Mouse (Mus musculus) macrophage (primary cell): Measurements from ENCODE around the gene Epb41l5. TPM values are rescaled to one million over a fixed set of nuclear protein-coding genes. Genes with fewer than 3 reads are reported as not detected.

ENCODE experiments used
- H3K27ac ChIP-seq: fragments of 350-480 bp; formaldehyde crosslinking; 2 replicates; pipeline ENCODE4 v1.9.0; 2021
- H3K36me3 ChIP-seq: fragments of 350-480 bp; formaldehyde crosslinking; 2 replicates; pipeline ENCODE4 v1.9.0; 2021; ENCODE audit errors: inconsistent target
- H3K4me3 ChIP-seq: fragments of 350-480 bp; formaldehyde crosslinking; 2 replicates; pipeline ENCODE4 v1.9.0; 2021; ENCODE audit errors: inconsistent target
- H3K79me2 ChIP-seq: fragments of 350-480 bp; formaldehyde crosslinking; 2 replicates; pipeline ENCODE4 v1.9.0; 2021; ENCODE audit errors: inconsistent target
- WGBS: methylation state at CpG from one replicate; pipeline ENCODE4 v1.1.7; 2026; ENCODE audit warnings: inconsistent platforms; ENCODE audit not compliant: missing documents; 5-methylcytosine and 5-hydroxymethylcytosine counted together
- polyA plus RNA-seq: library from polyadenylated mRNA; stranded (reverse); fragments of 250-400 nt; gene quantifications from 3 replicates; pipeline ENCODE4 v1.2.4, GENCODE M21; 2018; ENCODE audit warnings: inconsistent platforms

Epb41l5 gene
- polyA plus RNA-seq, 1 experiment from 2014 or later = 0.46 TPM

- no peak overlapping the region for H3K27ac ChIP-seq
- H3K79me2 ChIP-seq = no peaks in the 10 kb centered on the region
- 92% methylated on average over 4 of the region's 6 CpGs for WGBS
- no peak overlapping the region for H3K4me3 ChIP-seq
- H3K36me3 ChIP-seq = no peaks in the 10 kb centered on the region
Observed at GRCm38 (mm10) chr1:119637188-119638023, 11.4 kb downstream of the Epb41l5 start.

GRCm38 (mm10) chr1:119634746-119635145 lies 14.1 kb downstream of the Epb41l5 start:
- no peaks in the 10 kb centered on the region for H3K36me3 ChIP-seq
- H3K4me3 ChIP-seq = no peak overlapping the region
- H3K27ac ChIP-seq = no peak overlapping the region
- H3K79me2 ChIP-seq = no peaks in the 10 kb centered on the region
- WGBS = 88% methylated on average over 3 of the region's 3 CpGs

- no peak overlapping the region for H3K27ac ChIP-seq
- H3K79me2 ChIP-seq = no peaks in the 10 kb centered on the region
- no peak overlapping the region for H3K4me3 ChIP-seq
- no peaks in the 10 kb centered on the region for H3K36me3 ChIP-seq
- WGBS = 92% methylated on average over 1 of the region's 1 CpGs
Observed at GRCm38 (mm10) chr1:119630428-119630827, 18.4 kb downstream of the Epb41l5 start.

- H3K4me3 ChIP-seq = no peak overlapping the region
- WGBS = 93% methylated on average over 4 of the region's 4 CpGs
- no peaks in the 10 kb centered on the region for H3K79me2 ChIP-seq
- H3K27ac ChIP-seq = no peak overlapping the region
- H3K36me3 ChIP-seq = no peaks in the 10 kb centered on the region
Observed at GRCm38 (mm10) chr1:119626837-119627236, 22.0 kb downstream of the Epb41l5 start.

GRCm38 (mm10) chr1:119624444-119624843 lies 24.4 kb downstream of the Epb41l5 start:
- no peak overlapping the region for H3K27ac ChIP-seq
- no peak overlapping the region for H3K4me3 ChIP-seq
- H3K36me3 ChIP-seq = no peaks in the 10 kb centered on the region
- no peaks in the 10 kb centered on the region for H3K79me2 ChIP-seq
- WGBS = 96% methylated on average over 2 of the region's 2 CpGs

- Histone ChIP-seq H3K4me3 (no peak overlapping the region), H3K27ac (no peak overlapping the region), H3K36me3 (no peaks in the 10 kb centered on the region), H3K79me2 (no peaks in the 10 kb centered on the region)
- WGBS = 97% methylated on average over 3 of the region's 3 CpGs
Observed at GRCm38 (mm10) chr1:119605396-119605795, 43.4 kb downstream of the Epb41l5 start.

- Histone ChIP-seq H3K79me2 (no peaks in the 10 kb centered on the region), H3K27ac (no peak overlapping the region), H3K36me3 (no peaks in the 10 kb centered on the region), H3K4me3 (no peak overlapping the region)
- WGBS = 98% methylated on average over 12 of the region's 12 CpGs
Observed at GRCm38 (mm10) chr1:119602448-119602847, 46.4 kb downstream of the Epb41l5 start.

- Histone ChIP-seq H3K27ac (no peak overlapping the region), H3K36me3 (no peaks in the 10 kb centered on the region), H3K4me3 (no peak overlapping the region), H3K79me2 (no peaks in the 10 kb centered on the region)
- 39% methylated on average over 6 of the region's 6 CpGs for WGBS
Observed at GRCm38 (mm10) chr1:119598855-119599254, 49.9 kb downstream of the Epb41l5 start.

GRCm38 (mm10) chr1:119596954-119597480 lies 51.8 kb downstream of the Epb41l5 start:
- 100% methylated on average over 3 of the region's 3 CpGs for WGBS
- Histone ChIP-seq H3K4me3 (no peak overlapping the region), H3K79me2 (no peaks in the 10 kb centered on the region), H3K36me3 (no peaks in the 10 kb centered on the region), H3K27ac (no peak overlapping the region)

- Histone ChIP-seq H3K4me3 (no peak overlapping the region), H3K36me3 (no peaks in the 10 kb centered on the region), H3K27ac (no peak overlapping the region), H3K79me2 (no peaks in the 10 kb centered on the region)
- 100% methylated on average over 2 of the region's 2 CpGs for WGBS
Observed at GRCm38 (mm10) chr1:119590041-119590440, 58.8 kb downstream of the Epb41l5 start.

- Histone ChIP-seq H3K27ac (no peak overlapping the region), H3K36me3 (no peaks in the 10 kb centered on the region), H3K4me3 (no peak overlapping the region), H3K79me2 (no peaks in the 10 kb centered on the region)
- WGBS = 93% methylated on average over 2 of the region's 2 CpGs
Observed at GRCm38 (mm10) chr1:119584974-119585373, 63.8 kb downstream of the Epb41l5 start.

- Histone ChIP-seq H3K79me2 (no peaks in the 10 kb centered on the region), H3K27ac (no peak overlapping the region), H3K4me3 (no peak overlapping the region), H3K36me3 (no peaks in the 10 kb centered on the region)
- 100% methylated on average over 1 of the region's 1 CpGs for WGBS
Observed at GRCm38 (mm10) chr1:119570134-119570533, 78.7 kb downstream of the Epb41l5 start.

GRCm38 (mm10) chr1:119565531-119565930 lies 83.3 kb downstream of the Epb41l5 start:
- Histone ChIP-seq H3K4me3 (no peak overlapping the region), H3K27ac (no peak overlapping the region), H3K79me2 (no peaks in the 10 kb centered on the region), H3K36me3 (no peaks in the 10 kb centered on the region)
- 95% methylated on average over 4 of the region's 4 CpGs for WGBS

- no peaks in the 10 kb centered on the region for H3K36me3 ChIP-seq
- H3K27ac ChIP-seq = no peak overlapping the region
- WGBS = 96% methylated on average over 4 of the region's 4 CpGs
- no peak overlapping the region for H3K4me3 ChIP-seq
- no peaks in the 10 kb centered on the region for H3K79me2 ChIP-seq
Observed at GRCm38 (mm10) chr1:119557641-119558395, 91.0 kb downstream of the Epb41l5 start.

GRCm38 (mm10) chr1:119555651-119556050 lies 93.1 kb downstream of the Epb41l5 start:
- Histone ChIP-seq H3K27ac (no peak overlapping the region), H3K36me3 (no peaks in the 10 kb centered on the region), H3K79me2 (no peaks in the 10 kb centered on the region), H3K4me3 (no peak overlapping the region)
- WGBS = 70% methylated on average over 5 of the region's 5 CpGs
